Mouse (Mus musculus): ENCODE measurements at regions not wholly inside any gene's neighbourhood (a gene's known extent, or its start where the extent isn't known, plus 50 kb on each side); places are given as distances from the start of the nearest gene placed in this dataset.

GRCm38 (mm10) chr16:68704569-68704968 is 1083.9 kb upstream of the Cadm2 start:
- Histone ChIP-seq H3K27ac (no peak overlapping the region), H3K4me3 (no peak overlapping the region)
- DNase-seq (ENCODE audit: extremely low spot score in 1 of 2, low spot score in 2 of 2) = no peak
- TF ChIP-seq CTCF (IDR thresholded peaks at IDR 0.05) = no peak
- intact Hi-C loops (cut with DNase I) = no loop called here

GRCm38 (mm10) chr16:68666972-68667538 is 1046.3 kb upstream of the Cadm2 start:
- no peak for DNase-seq (ENCODE audit: extremely low spot score in 1 of 2, low spot score in 2 of 2)
- no peak for TF ChIP-seq CTCF (IDR thresholded peaks at IDR 0.05)
- no peak overlapping the region for H3K4me3 ChIP-seq
- intact Hi-C loops (cut with DNase I) = loop anchor here (10.0 kb wide), 1 partner anchor 1042 kb away; the partner anchor contains the start of gene Cadm2
- peak overlapping the region; percentile 28; the same call in 1 of the 2 replicates for H3K27ac ChIP-seq

- Histone ChIP-seq H3K4me3 (no peak overlapping the region), H3K27ac (no peak overlapping the region)
- intact Hi-C loops (cut with DNase I) = no loop called here
- no peak for TF ChIP-seq CTCF (IDR thresholded peaks at IDR 0.05)
- no peak for DNase-seq (ENCODE audit: extremely low spot score in 1 of 2, low spot score in 2 of 2)
These were observed 1037.7 kb upstream of the Cadm2 start for GRCm38 (mm10) chr16:68658436-68658835.

- H3K27ac ChIP-seq = no peak overlapping the region
- TF ChIP-seq CTCF (IDR thresholded peaks at IDR 0.05) = no peak
- DNase-seq (ENCODE audit: extremely low spot score in 1 of 2, low spot score in 2 of 2) = no peak
- intact Hi-C loops (cut with DNase I) = no loop called here
- no peak overlapping the region for H3K4me3 ChIP-seq
These were observed 1007.3 kb upstream of the Cadm2 start for GRCm38 (mm10) chr16:68627976-68628375.

GRCm38 (mm10) chr16:68614041-68614440 is 993.3 kb upstream of the Cadm2 start:
- intact Hi-C loops (cut with DNase I) = no loop called here
- H3K4me3 ChIP-seq = no peak overlapping the region
- TF ChIP-seq CTCF (IDR thresholded peaks at IDR 0.05) = peak; percentile 40
- no peak for DNase-seq (ENCODE audit: extremely low spot score in 1 of 2, low spot score in 2 of 2)
- H3K27ac ChIP-seq = no peak overlapping the region
